Mouse (Mus musculus) megakaryocyte, adult 5-6 weeks (primary cell): ENCODE results near the gene Myog. TPM values are rescaled to one million over a fixed set of nuclear protein-coding genes. Genes with fewer than 3 reads are reported as not detected.

Source experiments
- ATAC-seq: 2 replicates; pipeline ENCODE4 v1.8.0; 2016; ENCODE audit warnings: mild to moderate bottlenecking, inconsistent platforms; ENCODE audit not compliant: poor library complexity, severe bottlenecking
- total RNA-seq, 2 experiments: library from RNA; stranded (forward) in 1 of 2; stranded (reverse) in 1 of 2; fragments of 153-499, 151-499 nt in 1 of 2; fragments of 221-1000, 200-1000 nt in 1 of 2; gene quantifications; 2 replicates each; pipeline versions ENCODE4 v1.2.3 to v1.2.4; 2015 to 2017

Gene Myog
- total RNA-seq, 2 experiments from 2014 or later, result not detected

- ATAC-seq, result no peak
Measured at GRCm38 (mm10) chr1:134282342-134282741, 7.4 kb upstream of the Myog start.

- ATAC-seq, result no peak
Measured at GRCm38 (mm10) chr1:134283108-134283507, 6.7 kb upstream of the Myog start.

- ATAC-seq, result no peak
Measured at GRCm38 (mm10) chr1:134285458-134286120, 4.2 kb upstream of the Myog start.

- ATAC-seq, result no peak
Measured at GRCm38 (mm10) chr1:134288239-134288638, 1.6 kb upstream of the Myog start.

GRCm38 (mm10) chr1:134290300-134290699 is 511 bp downstream of the Myog start:
- no peak for ATAC-seq

- ATAC-seq, result no peak
Measured at GRCm38 (mm10) chr1:134290909-134291308, 1.1 kb downstream of the Myog start.

GRCm38 (mm10) chr1:134291555-134291954 is 1.8 kb downstream of the Myog start:
- ATAC-seq, result no peak

- no peak for ATAC-seq
Measured at GRCm38 (mm10) chr1:134292073-134292472, 2.3 kb downstream of the Myog start.

- ATAC-seq, result no peak
Measured at GRCm38 (mm10) chr1:134292601-134293000, 2.8 kb downstream of the Myog start.

GRCm38 (mm10) chr1:134293276-134293675 is 3.5 kb downstream of the Myog start:
- ATAC-seq, result no peak

- no peak for ATAC-seq
Measured at GRCm38 (mm10) chr1:134293738-134294604, 4.2 kb downstream of the Myog start.

GRCm38 (mm10) chr1:134297265-134297664 is 7.5 kb downstream of the Myog start:
- ATAC-seq, result no peak

GRCm38 (mm10) chr1:134298636-134299411 is 9.0 kb downstream of the Myog start:
- ATAC-seq, result peak; percentile 39

GRCm38 (mm10) chr1:134302568-134303238 is 12.9 kb downstream of the Myog start:
- peak; percentile 82 for ATAC-seq

- no peak for ATAC-seq
Measured at GRCm38 (mm10) chr1:134304940-134305339, 15.2 kb downstream of the Myog start.

- no peak for ATAC-seq
Measured at GRCm38 (mm10) chr1:134307409-134307808, 17.6 kb downstream of the Myog start.

GRCm38 (mm10) chr1:134310291-134310690 is 20.5 kb downstream of the Myog start:
- no peak for ATAC-seq

GRCm38 (mm10) chr1:134310729-134311128 is 20.9 kb downstream of the Myog start:
- no peak for ATAC-seq

- no peak for ATAC-seq
Measured at GRCm38 (mm10) chr1:134311760-134312159, 22.0 kb downstream of the Myog start.

- peak; percentile 87 for ATAC-seq
Measured at GRCm38 (mm10) chr1:134315181-134315580, 25.4 kb downstream of the Myog start.

- no peak for ATAC-seq
Measured at GRCm38 (mm10) chr1:134316361-134316760, 26.6 kb downstream of the Myog start.
